Mouse (Mus musculus): Measurements from ENCODE around the gene Itpr1. TPM values are rescaled to one million over a fixed set of nuclear protein-coding genes. Genes with fewer than 3 reads are reported as not detected.

The Itpr1 gene
- total RNA-seq, 2 experiments from 2014 or later, result 17.0 to 18.8 TPM

- intact Hi-C loops (cut with DNase I; ENCODE audit: low total_unique reads), result no loop called here
- no peak for DNase-seq
These were observed 264.7 kb downstream of the Itpr1 start for GRCm38 (mm10) chr6:108477602-108478001.

GRCm38 (mm10) chr6:108481190-108481589 lies 268.3 kb downstream of the Itpr1 start:
- no peak for DNase-seq
- intact Hi-C loops (cut with DNase I; ENCODE audit: low total_unique reads), result no loop called here

GRCm38 (mm10) chr6:108482464-108482863 lies 269.6 kb downstream of the Itpr1 start:
- intact Hi-C loops (cut with DNase I; ENCODE audit: low total_unique reads), result no loop called here
- DNase-seq, result no peak

GRCm38 (mm10) chr6:108486212-108486992 lies 273.5 kb downstream of the Itpr1 start:
- DNase-seq, result no peak
- intact Hi-C loops (cut with DNase I; ENCODE audit: low total_unique reads), result no loop called here

GRCm38 (mm10) chr6:108487300-108487835 lies 274.5 kb downstream of the Itpr1 start:
- intact Hi-C loops (cut with DNase I; ENCODE audit: low total_unique reads), result no loop called here

GRCm38 (mm10) chr6:108488250-108488649 lies 275.4 kb downstream of the Itpr1 start:
- no peak for DNase-seq
- intact Hi-C loops (cut with DNase I; ENCODE audit: low total_unique reads), result no loop called here

More at GRCm38 (mm10) chr6:108487300-108487835, 274.5 kb downstream of the Itpr1 start:
- DNase-seq, result no peak

GRCm38 (mm10) chr6:108491969-108492368 lies 279.1 kb downstream of the Itpr1 start:
- intact Hi-C loops (cut with DNase I; ENCODE audit: low total_unique reads), result no loop called here
- DNase-seq, result no peak

- DNase-seq, result no peak
- intact Hi-C loops (cut with DNase I; ENCODE audit: low total_unique reads), result no loop called here
These were observed 280.9 kb downstream of the Itpr1 start for GRCm38 (mm10) chr6:108493753-108494152.

GRCm38 (mm10) chr6:108494185-108494804 lies 281.4 kb downstream of the Itpr1 start:
- intact Hi-C loops (cut with DNase I; ENCODE audit: low total_unique reads), result no loop called here
- no peak for DNase-seq

- no peak for DNase-seq
- intact Hi-C loops (cut with DNase I; ENCODE audit: low total_unique reads), result no loop called here
These were observed 282.1 kb downstream of the Itpr1 start for GRCm38 (mm10) chr6:108494994-108495393.

GRCm38 (mm10) chr6:108498070-108498469 lies 285.2 kb downstream of the Itpr1 start:
- intact Hi-C loops (cut with DNase I; ENCODE audit: low total_unique reads), result no loop called here
- DNase-seq, result no peak

- intact Hi-C loops (cut with DNase I; ENCODE audit: low total_unique reads), result no loop called here
- no peak for DNase-seq
These were observed 290.8 kb downstream of the Itpr1 start for GRCm38 (mm10) chr6:108503651-108504050.

GRCm38 (mm10) chr6:108504717-108505116 lies 291.8 kb downstream of the Itpr1 start:
- DNase-seq, result no peak
- intact Hi-C loops (cut with DNase I; ENCODE audit: low total_unique reads), result no loop called here

GRCm38 (mm10) chr6:108506161-108506560 lies 293.3 kb downstream of the Itpr1 start:
- DNase-seq, result no peak
- intact Hi-C loops (cut with DNase I; ENCODE audit: low total_unique reads), result no loop called here

GRCm38 (mm10) chr6:108507337-108507736 lies 294.4 kb downstream of the Itpr1 start:
- no peak for DNase-seq
- intact Hi-C loops (cut with DNase I; ENCODE audit: low total_unique reads), result no loop called here

GRCm38 (mm10) chr6:108509320-108509719 lies 296.4 kb downstream of the Itpr1 start:
- DNase-seq, result no peak
- intact Hi-C loops (cut with DNase I; ENCODE audit: low total_unique reads), result no loop called here

- intact Hi-C loops (cut with DNase I; ENCODE audit: low total_unique reads), result no loop called here
- no peak for DNase-seq
These were observed 297.2 kb downstream of the Itpr1 start for GRCm38 (mm10) chr6:108510101-108510500.

GRCm38 (mm10) chr6:108512097-108512496 lies 299.2 kb downstream of the Itpr1 start:
- no peak for DNase-seq
- intact Hi-C loops (cut with DNase I; ENCODE audit: low total_unique reads), result no loop called here

GRCm38 (mm10) chr6:108512994-108513393 lies 300.1 kb downstream of the Itpr1 start:
- intact Hi-C loops (cut with DNase I; ENCODE audit: low total_unique reads), result no loop called here
- DNase-seq, result no peak

- intact Hi-C loops (cut with DNase I; ENCODE audit: low total_unique reads), result no loop called here
- DNase-seq, result no peak
These were observed 303.4 kb downstream of the Itpr1 start for GRCm38 (mm10) chr6:108516248-108516647.

All from gastrocnemius, postnatal 14 days (tissue).